10 mouse cellular contexts compared by ENCODE assay signal in the genomic region with DNA sequence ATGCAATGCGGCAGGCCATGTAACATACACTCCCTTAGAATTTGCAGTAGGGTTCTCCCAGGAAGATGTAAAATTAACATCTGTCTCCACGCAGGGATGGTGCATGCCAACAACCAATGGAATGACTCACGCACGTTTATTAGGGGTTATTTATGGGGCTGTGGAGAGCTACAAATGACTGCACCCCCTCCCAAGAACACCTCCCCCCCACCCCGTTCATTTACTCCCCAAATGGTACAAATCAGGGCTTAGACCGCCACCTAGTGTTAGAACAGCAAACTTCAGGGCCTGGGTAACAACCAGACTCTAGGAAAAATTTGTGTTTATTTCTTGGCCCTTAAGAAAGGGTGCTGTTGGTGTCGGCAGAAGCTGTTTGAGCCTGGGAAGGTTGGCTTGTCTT. TPM values are rescaled to one million over a fixed set of nuclear protein-coding genes. Genes with fewer than 3 reads are reported as not detected.
DNase-seq lines count a peak whose midpoint lies in the region; ATAC-seq and TF ChIP-seq lines count a peak whose summit lies in the region.
"Had no signal": no experiment of that assay in that cellular context is flagged by ENCODE, and none has a peak within 500 bp of the region (broad histone marks: within the 10 kb centered on the region; RNA-seq: fewer than 3 reads in every experiment).

No protein-coding gene starts in this region.

- peaks cover 9% of the 10 kb centered on the region for H3K4me1 ChIP-seq in spleen, adult 2 months (ENCODE audit: control insufficient read depth, insufficient read depth, insufficient read length)
- H3K4me1 ChIP-seq in hindbrain, postnatal 0 days (ENCODE audit: insufficient read depth, low read length) = peaks cover 5% of the 10 kb centered on the region

- H3K4me2 ChIP-seq in hindbrain, postnatal 0 days (ENCODE audit: low read depth, low read length) = no peak overlapping the region
- H3K4me2 ChIP-seq: heart, embryonic 13.5 days; neural tube, embryonic 12.5 days had no signal

- 35% methylated on average over 7 of the region's 7 CpGs for WGBS in spleen, adult 2 months
- 18% methylated on average over 7 of the region's 7 CpGs for WGBS in hindbrain, postnatal 0 days

- DNase-seq in adrenal gland, adult 2 months = peak; percentile 45
- DNase-seq in adrenal gland, adult 18-20 months (ENCODE audit: low spot score in 2 of 2) = no peak
- DNase-seq in spleen, adult 2 months (ENCODE audit: low read depth in 1 of 2, low spot score in 2 of 2) = peak; percentile 36 to 47
- no peak for DNase-seq in spleen, adult 12 weeks (ENCODE audit: low spot score)
- peak; percentile 60 for DNase-seq in embryo, embryonic 9.5 days (ENCODE audit: extremely low spot score)
- peak; percentile 88 for DNase-seq in hindbrain, postnatal 0 days (ENCODE audit: low spot score)
- peak; percentile 64 for DNase-seq in lung, postnatal 25 days (ENCODE audit: low spot score)
- DNase-seq in testis, postnatal 10 days (ENCODE audit: low spot score) = peak; percentile 71

- H3K36me3 ChIP-seq in spleen, adult 2 months (ENCODE audit: control insufficient read depth, insufficient read depth, low read length) = no peaks in the 10 kb centered on the region
- H3K36me3 ChIP-seq in hindbrain, postnatal 0 days (ENCODE audit: insufficient read depth, low read length) = no peaks in the 10 kb centered on the region
- H3K36me3 ChIP-seq: heart, embryonic 13.5 days; neural tube, embryonic 12.5 days had no signal

- ATAC-seq in hindbrain, postnatal 0 days = peak; percentile 24

- no peaks in the 10 kb centered on the region for H3K9me3 ChIP-seq in hindbrain, postnatal 0 days (ENCODE audit: low read length)
- H3K9me3 ChIP-seq: neural tube, embryonic 12.5 days had no signal

- peak; percentile 33; the same call in 1 of the 2 replicates for TF ChIP-seq CTCF in spleen, adult 2 months (IDR thresholded peaks at IDR 0.05; ENCODE audit: extremely low read depth, insufficient read depth, insufficient read length, insufficient replicate concordance)
- peak; percentile 84 for TF ChIP-seq CTCF in hindbrain, postnatal 0 days (IDR thresholded peaks at IDR 0.05; ENCODE audit: low read depth)

- H3K4me3 ChIP-seq in spleen, adult 2 months (ENCODE audit: extremely low read depth, insufficient read depth, insufficient read length) = no peak overlapping the region
- H3K4me3 ChIP-seq in hindbrain, postnatal 0 days (ENCODE audit: low read length) = no peak overlapping the region
- H3K4me3 ChIP-seq: heart, embryonic 13.5 days; neural tube, embryonic 12.5 days had no signal

- no peak overlapping the region for H3K9ac ChIP-seq in hindbrain, postnatal 0 days (replicated peaks; ENCODE audit: low read length)
- H3K9ac ChIP-seq: heart, embryonic 13.5 days; neural tube, embryonic 12.5 days had no signal

- H3K27me3 ChIP-seq in spleen, adult 2 months (ENCODE audit: control insufficient read depth, insufficient read depth, low read length) = no peaks in the 10 kb centered on the region
- no peaks in the 10 kb centered on the region for H3K27me3 ChIP-seq in hindbrain, postnatal 0 days (ENCODE audit: insufficient read depth, low read length)
- H3K27me3 ChIP-seq: heart, embryonic 13.5 days; neural tube, embryonic 12.5 days had no signal

- H3K27ac ChIP-seq in spleen, adult 2 months (ENCODE audit: insufficient read depth, low read length) = no peak overlapping the region
- H3K27ac ChIP-seq in hindbrain, postnatal 0 days = no peak overlapping the region
- H3K27ac ChIP-seq: heart, embryonic 13.5 days; neural tube, embryonic 12.5 days had no signal

- TF ChIP-seq POLR2A in spleen, adult 2 months (IDR thresholded peaks at IDR 0.05; ENCODE audit: low read depth, low read length) = no peak

RNA-seq across cellular contexts. Expression of gene Pak4, which starts 3.7 kb away (rescaled TPM):
- total RNA-seq in adrenal gland, adult 2 months (2021) = 10 to 100 TPM; 28.7 to 29.6 TPM
- 53.5 and 54.9 TPM in 2 replicates for polyA plus RNA-seq in adrenal gland, adult 2 months (2012; rRNA removed)
- 10 to 100 TPM; 21.4 to 25.2 TPM for total RNA-seq in adrenal gland, adult 18-20 months (2021)
- polyA plus RNA-seq in spleen, adult 2 months (2012; rRNA removed) = 13.2 and 17.6 TPM in 2 replicates
- total RNA-seq in hindbrain, postnatal 0 days (2014; rRNA removed) = 14.8 and 20.3 TPM in 2 replicates
- polyA plus RNA-seq in hindbrain, postnatal 0 days (2015; fragmentation: Nextera tagmentation; extraction: Ambion mirVana) = 13.2 and 14.0 TPM in 2 replicates

RNA-seq across cellular contexts. Expression of gene Samd4b, which starts 3.7 kb away (rescaled TPM):
- total RNA-seq in adrenal gland, adult 2 months (2021) = 10 to 100 TPM; 61.0 to 78.2 TPM
- polyA plus RNA-seq in adrenal gland, adult 2 months (2012; rRNA removed) = 127 and 146 TPM in 2 replicates
- 10 to 100 TPM; 67.9 to 72.7 TPM for total RNA-seq in adrenal gland, adult 18-20 months (2021)
- polyA plus RNA-seq in spleen, adult 2 months (2012; rRNA removed) = 48.2 and 68.2 TPM in 2 replicates
- total RNA-seq in hindbrain, postnatal 0 days (2014; rRNA removed) = 58.8 and 60.5 TPM in 2 replicates
- 17.7 and 19.7 TPM in 2 replicates for polyA plus RNA-seq in hindbrain, postnatal 0 days (2015; fragmentation: Nextera tagmentation; extraction: Ambion mirVana)

RNA-seq across cellular contexts. Expression of gene Acp7, which starts 29.5 kb away (rescaled TPM):
- total RNA-seq in adrenal gland, adult 2 months (2021) = not detected
- not detected in 2 replicates for polyA plus RNA-seq in adrenal gland, adult 2 months (2012; rRNA removed)
- total RNA-seq in adrenal gland, adult 18-20 months (2021) = not detected
- not detected in 2 replicates for polyA plus RNA-seq in spleen, adult 2 months (2012; rRNA removed)
- total RNA-seq in hindbrain, postnatal 0 days (2014; rRNA removed) = 0.25 and 1.2 TPM in 2 replicates
- polyA plus RNA-seq in hindbrain, postnatal 0 days (2015; fragmentation: Nextera tagmentation; extraction: Ambion mirVana) = 0.28 and 0.56 TPM in 2 replicates
- polyA plus RNA-seq: heart, embryonic 13.5 days; neural tube, embryonic 12.5 days had no signal

RNA-seq across cellular contexts. Expression of gene Nccrp1, which starts 54.6 kb away (rescaled TPM):
- not detected for total RNA-seq in adrenal gland, adult 2 months (2021)
- 0.10 TPM in 1 of 2 replicates, not detected in the other for polyA plus RNA-seq in adrenal gland, adult 2 months (2012; rRNA removed)
- not detected for total RNA-seq in adrenal gland, adult 18-20 months (2021)
- polyA plus RNA-seq in spleen, adult 2 months (2012; rRNA removed) = 0.81 and 1.0 TPM in 2 replicates
- not detected in 2 replicates for total RNA-seq in hindbrain, postnatal 0 days (2014; rRNA removed)
- 0.34 TPM in 2 replicates for polyA plus RNA-seq in hindbrain, postnatal 0 days (2015; fragmentation: Nextera tagmentation; extraction: Ambion mirVana)
- polyA plus RNA-seq: heart, embryonic 13.5 days; neural tube, embryonic 12.5 days had no signal

Comparison
In these comparisons a context has a peak if more than half of its experiments do, and no peak if none do; other contexts are left out.
1. DNase-seq: peak in adrenal gland, adult 2 months (single experiment), spleen, adult 2 months (2 of 2), embryo, embryonic 9.5 days (single experiment), hindbrain, postnatal 0 days (single experiment), lung, postnatal 25 days (single experiment) and testis, postnatal 10 days (single experiment); none in adrenal gland, adult 18-20 months (0 of 2) and spleen, adult 12 weeks (single experiment).